Mouse (Mus musculus) kidney, postnatal 0 days (tissue): ENCODE data around the gene Klhl30. TPM values are rescaled to one million over a fixed set of nuclear protein-coding genes. Genes with fewer than 3 reads are reported as not detected.

Experiments
- ATAC-seq: fragments of 200-750 bp; cut with Nextera tagmentation; replicated peaks from 2 replicates; pipeline ENCODE4 v1.8.0; 2017; ENCODE audit warnings: low read depth, moderate number of reproducible peaks, moderate TSS enrichment, moderate library complexity; ENCODE audit not compliant: low FRiP score
- DNase-seq: peaks from one replicate; pipeline ENCODE4 v3.0.0-alpha.2; 2016; ENCODE audit warnings: low spot score
- H3K27ac ChIP-seq: fragments of 300-500 bp; sonication (generic); 2 replicates; pipeline ENCODE4 v1.5.1; 2014; ENCODE audit warnings: mild to moderate bottlenecking
- H3K27me3 ChIP-seq: fragments of 300-500 bp; sonication (generic); 2 replicates; pipeline ENCODE4 v1.6.1; 2014; ENCODE audit warnings: low read length, mixed read lengths; ENCODE audit not compliant: insufficient read depth
- H3K36me3 ChIP-seq: fragments of 300-500 bp; sonication (generic); 2 replicates; pipeline ENCODE4 v1.6.1; 2014; ENCODE audit warnings: low read length, mixed read lengths; ENCODE audit not compliant: insufficient read depth
- H3K4me1 ChIP-seq: fragments of 300-500 bp; sonication (generic); replicated peaks from 2 replicates; pipeline ENCODE4 v1.6.1; 2014; ENCODE audit warnings: antibody characterized with exemption, low read length, mixed read lengths; ENCODE audit not compliant: insufficient read depth
- H3K4me2 ChIP-seq: fragments of 300-500 bp; sonication (generic); 2 replicates; pipeline ENCODE4 v1.6.1; 2014; ENCODE audit warnings: mild to moderate bottlenecking, low read length, moderate library complexity, mixed read lengths
- H3K4me3 ChIP-seq: fragments of 300-500 bp; sonication (generic); replicated peaks from 2 replicates; pipeline ENCODE4 v1.5.1; 2014; ENCODE audit warnings: low read depth, low read length
- H3K9ac ChIP-seq: fragments of 300-500 bp; sonication (generic); 2 replicates; pipeline ENCODE4 v1.6.1; 2014; ENCODE audit warnings: low read depth, low read length
- H3K9me3 ChIP-seq: fragments of 300-500 bp; sonication (generic); replicated peaks from 2 replicates; pipeline ENCODE4 v1.6.1; 2016; ENCODE audit warnings: low read length, inconsistent platforms, mixed read lengths
- CTCF ChIP-seq: IDR thresholded peaks from 2 replicates; pipeline ENCODE4 v1.5.1; 2016; ENCODE audit warnings: antibody characterized with exemption, low read depth, mild to moderate bottlenecking, moderate library complexity
- WGBS: fragments of 180-500 bp; shearing (Covaris S2); extraction: QIAGEN DNeasy Blood & Tissue Kit; methylation state at CpG from one replicate; pipeline ENCODE4 v1.1.7; 2014; 5-methylcytosine and 5-hydroxymethylcytosine counted together
- polyA plus RNA-seq: library from polyadenylated mRNA; unstranded; fragments of >200 nt; fragmentation: Nextera tagmentation; extraction: Ambion mirVana; gene quantifications from 2 replicates; pipeline ENCODE4 v1.2.1, GENCODE M21; 2015

Klhl30 gene
- 0.22 and 0.39 TPM in 2 replicates for polyA plus RNA-seq

GRCm38 (mm10) chr1:91350841-91351240 is at the start of gene Klhl30:
Gene Klhl30, plus strand, starts transcription at chr1:91351016.
- Histone ChIP-seq H3K27me3 (peaks cover 8% of the 10 kb centered on the region), H3K36me3 (no peaks in the 10 kb centered on the region), H3K4me2 (no peak within 1 kb of the TSS), H3K4me3 (no peak within 1 kb of the TSS), H3K9ac (no peak within 1 kb of the TSS), H3K4me1 (no peaks in the 10 kb centered on the region), H3K27ac (no peak within 1 kb of the TSS), H3K9me3 (no peaks in the 10 kb centered on the region)
- DNase-seq: no peak
- ATAC-seq: no peak
- 55% methylated on average over 4 of the region's 4 CpGs for WGBS
- no peak for TF ChIP-seq CTCF

DNA sequence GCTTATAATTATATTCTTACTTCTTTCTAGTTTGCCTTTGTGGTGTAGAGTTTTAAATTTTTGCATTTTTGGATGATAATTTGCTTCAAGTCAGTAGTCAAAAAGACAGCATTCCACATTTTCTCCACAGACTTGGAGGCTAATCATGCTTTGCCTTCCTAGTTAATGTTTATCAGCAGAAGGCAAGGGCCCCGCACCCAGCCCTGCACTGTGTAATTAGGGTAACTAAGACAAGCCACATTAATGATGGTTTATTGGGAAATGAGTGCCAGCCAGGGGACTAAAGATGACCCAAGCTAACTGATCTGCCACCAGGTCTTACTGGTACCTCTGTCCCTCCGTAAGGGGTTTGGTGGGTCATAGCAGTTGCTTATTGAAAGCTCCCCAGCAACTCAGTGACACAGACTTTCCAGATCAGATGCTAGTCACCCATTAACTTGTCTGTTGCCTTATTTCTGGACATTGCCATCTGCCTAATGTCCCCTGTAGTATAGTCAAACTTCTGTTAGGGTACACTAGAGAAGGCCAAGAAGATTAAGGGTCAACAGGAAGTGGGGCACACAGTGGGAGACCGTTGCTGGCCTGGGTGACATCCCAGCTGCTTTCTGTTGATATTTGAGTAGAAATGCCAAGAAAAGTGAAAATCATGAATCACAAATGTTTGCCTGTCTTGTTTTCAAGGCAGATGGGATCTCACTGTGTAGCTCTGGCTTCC is 49.5 kb upstream of the Klhl30 start:
- H3K4me2 ChIP-seq: no peak overlapping the region
- H3K36me3 ChIP-seq: peaks cover 6% of the 10 kb centered on the region; the same call in 1 of the 2 replicates
- no peak for TF ChIP-seq CTCF
- H3K4me3 ChIP-seq: no peak overlapping the region
- no peaks in the 10 kb centered on the region for H3K9me3 ChIP-seq
- ATAC-seq (no peak), DNase-seq (peak; percentile 14)
- WGBS: 47% methylated on average over 3 of the region's 3 CpGs
- no peaks in the 10 kb centered on the region for H3K27me3 ChIP-seq
- peak overlapping the region; percentile 65; the same call in 1 of the 2 replicates for H3K27ac ChIP-seq
- no peak overlapping the region for H3K9ac ChIP-seq
- 0 out of 2 replicates have a peak, but pooled peaks cover 14% of the 10 kb centered on the region for H3K4me1 ChIP-seq

DNA sequence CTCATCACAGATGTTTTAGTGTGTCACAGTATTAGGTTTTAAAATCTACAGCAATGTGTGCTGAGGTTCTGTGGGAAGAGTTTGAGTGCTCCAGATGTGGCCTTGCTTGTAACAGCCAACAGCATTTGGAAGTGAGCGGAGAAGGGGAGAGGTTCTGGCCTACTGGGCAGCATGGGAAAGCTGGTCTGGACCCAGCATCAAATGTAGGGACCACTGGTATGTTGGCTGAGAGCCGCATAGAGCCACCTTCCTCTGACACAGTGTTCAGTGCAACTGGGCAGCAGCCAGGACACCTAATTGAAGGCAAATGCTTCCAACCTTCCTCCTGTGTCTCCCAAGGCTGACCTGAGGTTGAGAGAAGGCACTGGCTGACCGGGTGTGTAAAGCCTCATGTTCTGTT is 48.8 kb upstream of the Klhl30 start:
- H3K36me3 ChIP-seq: peaks cover 8% of the 10 kb centered on the region; the same call in 1 of the 2 replicates
- ATAC-seq (no peak), DNase-seq (no peak)
- peak overlapping the region; percentile 65 for H3K27ac ChIP-seq
- H3K4me2 ChIP-seq: no peak overlapping the region
- H3K4me1 ChIP-seq: 0 out of 2 replicates have a peak, but pooled peaks cover 14% of the 10 kb centered on the region
- 88% methylated on average over 3 of the region's 3 CpGs for WGBS
- no peak overlapping the region for H3K4me3 ChIP-seq
- no peak overlapping the region for H3K9ac ChIP-seq
- H3K9me3 ChIP-seq: no peaks in the 10 kb centered on the region
- TF ChIP-seq CTCF: no peak
- H3K27me3 ChIP-seq: no peaks in the 10 kb centered on the region

GRCm38 (mm10) chr1:91304621-91305020 is 46.2 kb upstream of the Klhl30 start:
- no peak overlapping the region for H3K27ac ChIP-seq
- no peak overlapping the region for H3K4me2 ChIP-seq
- H3K4me1 ChIP-seq: 0 out of 2 replicates have a peak, but pooled peaks cover 11% of the 10 kb centered on the region
- no peak overlapping the region for H3K4me3 ChIP-seq
- H3K27me3 ChIP-seq: no peaks in the 10 kb centered on the region
- WGBS: 86% methylated on average over 4 of the region's 4 CpGs
- TF ChIP-seq CTCF: no peak
- no peaks in the 10 kb centered on the region for H3K9me3 ChIP-seq
- ATAC-seq (no peak), DNase-seq (no peak)
- no peak overlapping the region for H3K9ac ChIP-seq
- H3K36me3 ChIP-seq: peaks cover 31% of the 10 kb centered on the region

GRCm38 (mm10) chr1:91309366-91310085 is 41.3 kb upstream of the Klhl30 start:
- Histone ChIP-seq H3K36me3 (peaks cover 44% of the 10 kb centered on the region), H3K9ac (no peak overlapping the region), H3K4me3 (no peak overlapping the region), H3K4me2 (no peak overlapping the region), H3K4me1 (no peaks in the 10 kb centered on the region), H3K9me3 (no peaks in the 10 kb centered on the region), H3K27ac (no peak overlapping the region), H3K27me3 (no peaks in the 10 kb centered on the region)
- DNase-seq (no peak), ATAC-seq (no peak)
- no peak for TF ChIP-seq CTCF
- 89% methylated on average over 13 of the region's 13 CpGs for WGBS

DNA sequence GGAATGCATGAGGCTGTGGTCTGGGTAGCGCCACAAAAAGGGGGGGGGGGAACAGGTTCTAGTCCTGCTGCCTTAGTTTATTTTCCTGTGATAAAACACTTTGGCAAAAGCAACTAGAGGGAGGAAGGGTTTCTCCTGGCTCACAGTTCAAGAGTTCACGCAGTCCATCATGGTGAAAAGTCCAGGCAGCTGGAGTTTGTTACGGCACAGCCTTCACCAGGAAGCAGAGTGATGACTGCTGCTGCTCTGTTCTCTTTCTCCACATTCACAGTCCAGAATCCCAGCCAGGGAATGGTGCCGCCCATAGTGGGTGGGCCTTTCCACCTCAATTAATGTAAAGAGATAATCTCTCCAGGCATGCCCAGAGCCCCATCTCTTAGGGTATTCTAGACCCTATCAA is 38.5 kb upstream of the Klhl30 start:
- WGBS: 83% methylated on average over 4 of the region's 4 CpGs
- no peak for ATAC-seq
- H3K4me1 ChIP-seq: no peaks in the 10 kb centered on the region
- no peak for TF ChIP-seq CTCF
- H3K27me3 ChIP-seq: no peaks in the 10 kb centered on the region
- no peak overlapping the region for H3K4me2 ChIP-seq
- H3K9me3 ChIP-seq: no peaks in the 10 kb centered on the region
- H3K4me3 ChIP-seq: no peak overlapping the region
- H3K27ac ChIP-seq: no peak overlapping the region
- DNase-seq: no peak
- no peak overlapping the region for H3K9ac ChIP-seq
- H3K36me3 ChIP-seq: peaks cover 34% of the 10 kb centered on the region
